Mouse (Mus musculus) forebrain, embryonic 10.5 days (tissue): ENCODE measurements around the gene Farp1. TPM values are rescaled to one million over a fixed set of nuclear protein-coding genes. Genes with fewer than 3 reads are reported as not detected.
A peak's percentile ranks its signal among the peaks of the same experiment; 100 is the strongest.
"Not testable (repeated sequence)": the region's sequence is repeated elsewhere in the genome, so short reads cannot be mapped to it uniquely, and the experiment has no call there.

Experiments used
- DNase-seq: peaks from one replicate; pipeline ENCODE4 v3.0.0-alpha.2; 2017; ENCODE audit warnings: low spot score; ENCODE audit errors: extremely low spot score
- H3K27ac ChIP-seq: fragments of 300-500 bp; sonication (generic); 2 replicates; pipeline ENCODE4 v1.5.1; 2016; ENCODE audit warnings: mild to moderate bottlenecking
- H3K27me3 ChIP-seq: fragments of 300-500 bp; sonication (generic); 2 replicates; pipeline ENCODE4 v1.6.1; 2016; ENCODE audit warnings: mild to moderate bottlenecking; ENCODE audit not compliant: poor library complexity, severe bottlenecking
- H3K36me3 ChIP-seq: fragments of 300-500 bp; sonication (generic); replicated peaks from 2 replicates; pipeline ENCODE4 v1.6.1; 2016; ENCODE audit warnings: mild to moderate bottlenecking, moderate library complexity
- H3K4me1 ChIP-seq: fragments of 300-500 bp; sonication (generic); 2 replicates; pipeline ENCODE4 v1.6.1; 2016
- H3K4me3 ChIP-seq: fragments of 300-500 bp; sonication (generic); 2 replicates; pipeline ENCODE4 v1.5.1; 2016; ENCODE audit warnings: mild to moderate bottlenecking, moderate library complexity
- H3K9me3 ChIP-seq: fragments of 300-500 bp; sonication (generic); 2 replicates; pipeline ENCODE4 v1.6.1; 2016; ENCODE audit warnings: mild to moderate bottlenecking, moderate library complexity
- WGBS: fragments of 180-500 bp; shearing (Covaris S2); methylation state at CpG from one replicate; pipeline ENCODE4 v1.1.7; 2016; 5-methylcytosine and 5-hydroxymethylcytosine counted together
- polyA plus RNA-seq: library from polyadenylated mRNA; unstranded; fragments of >200 nt; fragmentation: Nextera tagmentation; extraction: Ambion mirVana; gene quantifications from 2 replicates; pipeline ENCODE4 v1.2.1, GENCODE M21; 2016

Gene Farp1
- polyA plus RNA-seq, 1 experiment from 2014 or later, result 22.9 TPM

- WGBS, result 72% methylated on average over 8 of the region's 8 CpGs
These were observed 148.6 kb downstream of the Farp1 start for GRCm38 (mm10) chr14:121183414-121184130.

GRCm38 (mm10) chr14:121184351-121184750, 149.4 kb downstream of the Farp1 start:
- Histone ChIP-seq H3K27me3 (no peaks in the 10 kb centered on the region), H3K4me1 (peaks cover 21% of the 10 kb centered on the region), H3K4me3 (no peak overlapping the region), H3K27ac (peak overlapping the region; percentile 48), H3K36me3 (peaks cover 18% of the 10 kb centered on the region), H3K9me3 (no peaks in the 10 kb centered on the region)
- 96% methylated on average over 8 of the region's 8 CpGs for WGBS
- no peak for DNase-seq

More at GRCm38 (mm10) chr14:121183414-121184130, 148.6 kb downstream of the Farp1 start:
- H3K4me1 ChIP-seq, result peaks cover 21% of the 10 kb centered on the region
- peak overlapping the region; percentile 48 for H3K27ac ChIP-seq
- H3K4me3 ChIP-seq, result no peak overlapping the region
- no peaks in the 10 kb centered on the region for H3K27me3 ChIP-seq
- H3K9me3 ChIP-seq, result no peaks in the 10 kb centered on the region
- DNase-seq, result no peak
- H3K36me3 ChIP-seq, result peaks cover 18% of the 10 kb centered on the region

- Histone ChIP-seq H3K4me1 (peaks cover 21% of the 10 kb centered on the region), H3K36me3 (peaks cover 22% of the 10 kb centered on the region), H3K27me3 (no peaks in the 10 kb centered on the region), H3K27ac (no peak overlapping the region), H3K4me3 (no peak overlapping the region), H3K9me3 (no peaks in the 10 kb centered on the region)
- WGBS, result 93% methylated on average over 8 of the region's 8 CpGs
- no peak for DNase-seq
These were observed 151.4 kb downstream of the Farp1 start for GRCm38 (mm10) chr14:121186402-121186894.

- 95% methylated on average over 10 of the region's 10 CpGs for WGBS
These were observed 154.8 kb downstream of the Farp1 start for GRCm38 (mm10) chr14:121189840-121190239.

GRCm38 (mm10) chr14:121190386-121190785, 155.4 kb downstream of the Farp1 start:
- Histone ChIP-seq H3K4me1 (peaks cover 5% of the 10 kb centered on the region; the same call in 1 of the 2 replicates), H3K4me3 (no peak overlapping the region), H3K27ac (no peak overlapping the region), H3K27me3 (no peaks in the 10 kb centered on the region), H3K9me3 (peaks cover 7% of the 10 kb centered on the region; the same call in 1 of the 2 replicates), H3K36me3 (peaks cover 34% of the 10 kb centered on the region)
- no peak for DNase-seq
- WGBS, result 91% methylated on average over 9 of the region's 9 CpGs

More at GRCm38 (mm10) chr14:121189840-121190239, 154.8 kb downstream of the Farp1 start:
- H3K27me3 ChIP-seq, H3K4me3 ChIP-seq, DNase-seq, H3K4me1 ChIP-seq, H3K27ac ChIP-seq, H3K9me3 ChIP-seq: not testable (repeated sequence)
- H3K36me3 ChIP-seq, result peaks cover 31% of the 10 kb centered on the region

- H3K27me3 ChIP-seq, result no peaks in the 10 kb centered on the region
- WGBS, result 80% methylated on average over 13 of the region's 13 CpGs
- peaks cover 18% of the 10 kb centered on the region; the same call in 1 of the 2 replicates for H3K9me3 ChIP-seq
- no peak overlapping the region for H3K4me3 ChIP-seq
- H3K36me3 ChIP-seq, result peaks cover 39% of the 10 kb centered on the region
- DNase-seq, result no peak
- peak overlapping the region; percentile 36; the same call in 1 of the 2 replicates for H3K27ac ChIP-seq
- H3K4me1 ChIP-seq, result peaks cover 5% of the 10 kb centered on the region; the same call in 1 of the 2 replicates
These were observed 156.7 kb downstream of the Farp1 start for GRCm38 (mm10) chr14:121191739-121192138.

GRCm38 (mm10) chr14:121192394-121192793, 157.4 kb downstream of the Farp1 start:
- peak overlapping the region; percentile 36; the same call in 1 of the 2 replicates for H3K27ac ChIP-seq
- H3K4me3 ChIP-seq, result no peak overlapping the region
- H3K4me1 ChIP-seq, result peaks cover 5% of the 10 kb centered on the region; the same call in 1 of the 2 replicates
- 83% methylated on average over 5 of the region's 5 CpGs for WGBS
- DNase-seq, result no peak
- H3K27me3 ChIP-seq, result no peaks in the 10 kb centered on the region
- H3K36me3 ChIP-seq, result peaks cover 34% of the 10 kb centered on the region
- H3K9me3 ChIP-seq, result peaks cover 20% of the 10 kb centered on the region; the same call in 1 of the 2 replicates

- H3K27ac ChIP-seq, result no peak overlapping the region
- peaks cover 20% of the 10 kb centered on the region; the same call in 1 of the 2 replicates for H3K9me3 ChIP-seq
- no peaks in the 10 kb centered on the region for H3K27me3 ChIP-seq
- H3K4me3 ChIP-seq, result no peak overlapping the region
- peaks cover 15% of the 10 kb centered on the region for H3K4me1 ChIP-seq
- DNase-seq, result no peak
- 96% methylated on average over 2 of the region's 2 CpGs for WGBS
- H3K36me3 ChIP-seq, result peaks cover 28% of the 10 kb centered on the region
These were observed 159.0 kb downstream of the Farp1 start for GRCm38 (mm10) chr14:121193981-121194380.

GRCm38 (mm10) chr14:121198915-121199572, 164.0 kb downstream of the Farp1 start:
- Histone ChIP-seq H3K27me3 (no peaks in the 10 kb centered on the region), H3K9me3 (peaks cover 20% of the 10 kb centered on the region; the same call in 1 of the 2 replicates), H3K36me3 (peaks cover 25% of the 10 kb centered on the region), H3K27ac (peak overlapping the region; percentile 73), H3K4me1 (peaks cover 34% of the 10 kb centered on the region), H3K4me3 (no peak overlapping the region)
- WGBS, result 45% methylated on average over 14 of the region's 14 CpGs
- DNase-seq, result peak; percentile 42

- peak overlapping the region; percentile 44 for H3K27ac ChIP-seq
- peaks cover 38% of the 10 kb centered on the region for H3K4me1 ChIP-seq
- H3K4me3 ChIP-seq, result no peak overlapping the region
- peaks cover 21% of the 10 kb centered on the region for H3K36me3 ChIP-seq
- no peaks in the 10 kb centered on the region for H3K27me3 ChIP-seq
- 88% methylated on average over 8 of the region's 8 CpGs for WGBS
- peaks cover 19% of the 10 kb centered on the region; the same call in 1 of the 2 replicates for H3K9me3 ChIP-seq
- no peak for DNase-seq
These were observed 164.8 kb downstream of the Farp1 start for GRCm38 (mm10) chr14:121199789-121200188.

- Histone ChIP-seq H3K4me3 (no peak overlapping the region), H3K27ac (no peak overlapping the region), H3K27me3 (no peaks in the 10 kb centered on the region), H3K36me3 (peaks cover 18% of the 10 kb centered on the region; the same call in 1 of the 2 replicates), H3K9me3 (peaks cover 13% of the 10 kb centered on the region; the same call in 1 of the 2 replicates), H3K4me1 (peaks cover 38% of the 10 kb centered on the region)
- DNase-seq, result no peak
- WGBS, result 85% methylated on average over 8 of the region's 8 CpGs
These were observed 165.4 kb downstream of the Farp1 start for GRCm38 (mm10) chr14:121200353-121200752.

- WGBS, result 91% methylated on average over 6 of the region's 6 CpGs
- Histone ChIP-seq H3K4me1 (peaks cover 38% of the 10 kb centered on the region), H3K27me3 (no peaks in the 10 kb centered on the region), H3K36me3 (peaks cover 12% of the 10 kb centered on the region; the same call in 1 of the 2 replicates), H3K27ac (0 out of 2 replicates have a peak overlapping the region, but pooled peaks have one; percentile 2), H3K4me3 (no peak overlapping the region), H3K9me3 (peaks cover 8% of the 10 kb centered on the region; the same call in 1 of the 2 replicates)
- no peak for DNase-seq
These were observed 166.2 kb downstream of the Farp1 start for GRCm38 (mm10) chr14:121201178-121201577.
